Mouse (Mus musculus) lung, postnatal 4 days (tissue): Measurements from ENCODE around the gene Lca5l.

Source experiments
- DNase-seq, 2 experiments: peaks; one replicate each; pipeline ENCODE4 v3.0.0; 2021

Gene Lca5l

GRCm38 (mm10) chr16:96110655-96111345, 81.3 kb downstream of the Lca5l start:
- DNase-seq: no peak

- DNase-seq: no peak
These were observed 82.4 kb downstream of the Lca5l start for GRCm38 (mm10) chr16:96109673-96110072.
